Mouse (Mus musculus): Measurements from ENCODE around the gene Vgll4. TPM values are rescaled to one million over a fixed set of nuclear protein-coding genes. Genes with fewer than 3 reads are reported as not detected.
A peak's percentile ranks its signal among the peaks of the same experiment; 100 is the strongest.

The Vgll4 gene
- polyA plus RNA-seq, 1 experiment from 2014 or later, result 111 TPM

DNA sequence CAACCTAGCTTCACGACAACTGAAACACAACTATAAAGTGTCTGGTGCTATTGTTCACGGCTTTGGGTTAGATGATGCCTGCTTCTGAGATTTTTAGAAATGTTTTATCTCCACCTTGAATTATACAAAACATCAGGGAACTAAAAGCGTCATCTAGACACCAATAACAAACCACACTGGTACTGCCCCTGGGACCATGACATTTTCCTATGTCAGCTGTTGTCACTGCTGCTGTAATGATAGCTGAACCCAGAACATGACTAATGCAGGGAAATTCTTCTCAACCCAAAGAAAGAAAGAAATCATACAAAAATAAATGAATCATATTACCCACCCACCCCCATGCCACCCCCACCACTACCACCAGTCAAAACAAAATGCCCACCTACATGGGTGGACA is 65.0 kb downstream of the Vgll4 start:
- no peak for TF ChIP-seq CTCF (IDR thresholded peaks at IDR 0.05; ENCODE audit: low read depth)

GRCm38 (mm10) chr6:114904233-114904632 is 65.6 kb downstream of the Vgll4 start:
- H3K9ac ChIP-seq, result no peak overlapping the region
- TF ChIP-seq CTCF (IDR thresholded peaks at IDR 0.05; ENCODE audit: low read depth), result no peak
- ATAC-seq (ENCODE audit: insufficient read depth), result no peak
- 0 out of 2 replicates have a peak overlapping the region, but pooled peaks have one; percentile 89 for H3K27ac ChIP-seq (ENCODE audit: low read depth)
- H3K9me3 ChIP-seq (ENCODE audit: low read depth, low read length), result no peaks in the 10 kb centered on the region
- peaks cover 74% of the 10 kb centered on the region for H3K4me1 ChIP-seq (ENCODE audit: insufficient read depth)
- 0 out of 2 replicates have a peak overlapping the region, but pooled peaks have one; percentile 2 for H3K4me2 ChIP-seq
- no peaks in the 10 kb centered on the region for H3K27me3 ChIP-seq (ENCODE audit: insufficient read depth, low read length)
- WGBS, result 41% methylated on average over 6 of the region's 6 CpGs
- no peak overlapping the region for H3K4me3 ChIP-seq (ENCODE audit: low read depth, low read length)
- DNase-seq, result no peak
- peaks cover 7% of the 10 kb centered on the region; the same call in 1 of the 2 replicates for H3K36me3 ChIP-seq (ENCODE audit: insufficient read depth)

More for the DNA sequence above, 65.0 kb downstream of the Vgll4 start:
- peaks cover 71% of the 10 kb centered on the region for H3K4me1 ChIP-seq (ENCODE audit: insufficient read depth)
- H3K9me3 ChIP-seq (ENCODE audit: low read depth, low read length), result no peaks in the 10 kb centered on the region
- H3K4me3 ChIP-seq (ENCODE audit: low read depth, low read length), result no peak overlapping the region
- H3K27me3 ChIP-seq (ENCODE audit: insufficient read depth, low read length), result no peaks in the 10 kb centered on the region
- no peak overlapping the region for H3K4me2 ChIP-seq
- H3K9ac ChIP-seq, result no peak overlapping the region
- H3K36me3 ChIP-seq (ENCODE audit: insufficient read depth), result peaks cover 6% of the 10 kb centered on the region; the same call in 1 of the 2 replicates
- DNase-seq, result no peak
- H3K27ac ChIP-seq (ENCODE audit: low read depth), result no peak overlapping the region
- 77% methylated on average over 3 of the region's 3 CpGs for WGBS
- ATAC-seq (ENCODE audit: insufficient read depth), result no peak

- 8% methylated on average over 4 of the region's 4 CpGs for WGBS
- no peaks in the 10 kb centered on the region for H3K9me3 ChIP-seq (ENCODE audit: low read depth, low read length)
- peaks cover 18% of the 10 kb centered on the region; the same call in 1 of the 2 replicates for H3K36me3 ChIP-seq (ENCODE audit: insufficient read depth)
- ATAC-seq (ENCODE audit: insufficient read depth), result peak; percentile 50
- no peak for TF ChIP-seq CTCF (IDR thresholded peaks at IDR 0.05; ENCODE audit: low read depth)
- DNase-seq, result peak; percentile 62
- H3K27me3 ChIP-seq (ENCODE audit: insufficient read depth, low read length), result no peaks in the 10 kb centered on the region
- peak overlapping the region; percentile 47 for H3K9ac ChIP-seq
- H3K4me2 ChIP-seq, result peak overlapping the region; percentile 41
- H3K27ac ChIP-seq (ENCODE audit: low read depth), result peak overlapping the region; percentile 89
- H3K4me1 ChIP-seq (ENCODE audit: insufficient read depth), result peaks cover 63% of the 10 kb centered on the region
- H3K4me3 ChIP-seq (ENCODE audit: low read depth, low read length), result no peak overlapping the region
Observed at GRCm38 (mm10) chr6:114901921-114902320, 67.9 kb downstream of the Vgll4 start.

DNA sequence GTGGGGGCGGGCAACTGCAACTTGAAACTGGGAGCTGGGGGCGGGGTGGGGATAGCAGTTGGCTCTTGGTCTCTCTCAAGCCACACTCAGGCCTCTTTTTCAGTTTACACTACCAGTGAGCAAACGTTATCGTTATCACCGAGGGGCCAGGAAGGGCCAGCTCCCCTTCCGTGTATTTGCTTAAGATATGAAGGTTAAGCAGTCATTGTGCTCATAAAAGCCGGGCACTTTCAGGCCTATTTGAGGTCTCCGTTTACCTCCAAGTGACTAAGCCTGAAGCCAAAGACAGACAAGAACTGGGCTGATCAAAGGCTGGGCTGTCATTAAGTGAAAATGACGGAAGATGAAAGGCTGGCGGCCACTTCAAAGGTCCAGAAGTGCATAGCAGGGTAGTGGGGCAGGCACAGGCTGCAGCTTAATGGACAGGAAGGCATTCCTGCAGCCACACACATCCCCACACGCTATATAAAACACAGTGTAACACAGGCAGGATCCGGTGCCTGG is 68.4 kb downstream of the Vgll4 start:
- Histone ChIP-seq H3K4me3 (ENCODE audit: low read depth, low read length) (no peak overlapping the region), H3K27ac (ENCODE audit: low read depth) (peak overlapping the region; percentile 89), H3K27me3 (ENCODE audit: insufficient read depth, low read length) (no peaks in the 10 kb centered on the region), H3K9me3 (ENCODE audit: low read depth, low read length) (no peaks in the 10 kb centered on the region), H3K9ac (no peak overlapping the region), H3K4me2 (peak overlapping the region; percentile 41), H3K4me1 (ENCODE audit: insufficient read depth) (peaks cover 63% of the 10 kb centered on the region), H3K36me3 (ENCODE audit: insufficient read depth) (peaks cover 23% of the 10 kb centered on the region; the same call in 1 of the 2 replicates)
- DNase-seq (peak; percentile 91), ATAC-seq (ENCODE audit: insufficient read depth) (peak; percentile 91)
- TF ChIP-seq CTCF (IDR thresholded peaks at IDR 0.05; ENCODE audit: low read depth), result no peak
- WGBS, result 1% methylated on average over 12 of the region's 12 CpGs

DNA sequence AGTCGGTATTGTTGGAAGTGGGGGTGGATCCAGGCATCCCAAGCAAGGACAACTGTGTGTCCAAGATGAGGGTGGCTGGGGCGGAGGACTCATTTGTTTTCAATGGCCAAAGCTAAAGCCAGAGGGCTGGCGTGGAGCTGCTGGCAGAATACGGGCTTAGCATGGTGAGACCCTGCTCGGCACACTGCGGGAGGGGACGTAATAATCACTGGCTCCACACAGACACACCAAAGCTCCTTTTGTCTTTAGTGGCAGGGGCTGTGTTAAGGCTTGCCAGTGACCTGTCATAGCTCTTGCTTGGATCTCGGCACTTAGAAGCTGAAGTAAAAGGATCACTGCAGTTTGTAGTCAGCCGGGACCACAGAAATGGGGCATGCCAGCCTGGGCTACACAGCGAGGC is 69.6 kb downstream of the Vgll4 start:
- Histone ChIP-seq H3K9ac (no peak overlapping the region; the same call in 1 of the 2 replicates), H3K4me1 (ENCODE audit: insufficient read depth) (peaks cover 59% of the 10 kb centered on the region), H3K36me3 (ENCODE audit: insufficient read depth) (peaks cover 29% of the 10 kb centered on the region), H3K27me3 (ENCODE audit: insufficient read depth, low read length) (no peaks in the 10 kb centered on the region), H3K4me2 (peak overlapping the region; percentile 44), H3K27ac (ENCODE audit: low read depth) (peak overlapping the region; percentile 89), H3K4me3 (ENCODE audit: low read depth, low read length) (no peak overlapping the region), H3K9me3 (ENCODE audit: low read depth, low read length) (no peaks in the 10 kb centered on the region)
- ATAC-seq (ENCODE audit: insufficient read depth) (no peak), DNase-seq (no peak)
- TF ChIP-seq CTCF (IDR thresholded peaks at IDR 0.05; ENCODE audit: low read depth), result no peak
- 27% methylated on average over 10 of the region's 10 CpGs for WGBS

GRCm38 (mm10) chr6:114899652-114900051 is 70.1 kb downstream of the Vgll4 start:
- peak overlapping the region; percentile 44 for H3K4me2 ChIP-seq
- DNase-seq, result peak; percentile 74
- ATAC-seq (ENCODE audit: insufficient read depth), result no peak
- no peak overlapping the region for H3K9ac ChIP-seq
- H3K4me3 ChIP-seq (ENCODE audit: low read depth, low read length), result no peak overlapping the region
- TF ChIP-seq CTCF (IDR thresholded peaks at IDR 0.05; ENCODE audit: low read depth), result no peak
- no peaks in the 10 kb centered on the region for H3K27me3 ChIP-seq (ENCODE audit: insufficient read depth, low read length)
- no peaks in the 10 kb centered on the region for H3K9me3 ChIP-seq (ENCODE audit: low read depth, low read length)
- peaks cover 30% of the 10 kb centered on the region for H3K36me3 ChIP-seq (ENCODE audit: insufficient read depth)
- 7% methylated on average over 7 of the region's 7 CpGs for WGBS
- H3K4me1 ChIP-seq (ENCODE audit: insufficient read depth), result peaks cover 55% of the 10 kb centered on the region
- H3K27ac ChIP-seq (ENCODE audit: low read depth), result peak overlapping the region; percentile 89

DNA sequence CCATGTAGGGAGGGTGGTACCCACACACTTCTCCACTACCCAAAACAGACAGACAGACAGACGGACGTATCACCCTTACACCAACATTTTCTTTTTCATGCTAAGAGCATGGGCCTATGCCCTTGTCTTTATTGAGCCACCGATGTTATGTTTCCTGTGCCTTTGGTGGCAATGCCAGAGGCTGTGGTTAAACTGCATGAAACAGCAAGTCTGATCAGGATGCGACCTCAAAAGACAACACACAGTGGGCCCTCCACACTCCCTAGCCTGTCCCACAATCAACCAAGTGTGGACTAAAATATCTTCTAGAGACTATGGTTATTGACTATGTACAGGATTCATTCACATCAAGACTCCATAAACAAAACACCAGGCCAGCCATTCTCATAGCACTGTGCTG is 70.8 kb downstream of the Vgll4 start:
- H3K36me3 ChIP-seq (ENCODE audit: insufficient read depth), result peaks cover 30% of the 10 kb centered on the region
- no peak overlapping the region for H3K4me2 ChIP-seq
- H3K27ac ChIP-seq (ENCODE audit: low read depth), result 0 out of 2 replicates have a peak overlapping the region, but pooled peaks have one; percentile 89
- WGBS, result 88% methylated on average over 4 of the region's 4 CpGs
- H3K4me3 ChIP-seq (ENCODE audit: low read depth, low read length), result no peak overlapping the region
- no peak for ATAC-seq (ENCODE audit: insufficient read depth)
- no peaks in the 10 kb centered on the region for H3K27me3 ChIP-seq (ENCODE audit: insufficient read depth, low read length)
- no peaks in the 10 kb centered on the region for H3K9me3 ChIP-seq (ENCODE audit: low read depth, low read length)
- H3K9ac ChIP-seq, result no peak overlapping the region
- TF ChIP-seq CTCF (IDR thresholded peaks at IDR 0.05; ENCODE audit: low read depth), result no peak
- H3K4me1 ChIP-seq (ENCODE audit: insufficient read depth), result peaks cover 55% of the 10 kb centered on the region
- no peak for DNase-seq
